Mouse (Mus musculus) liver, embryonic 13.5 days (tissue): ENCODE measurements at regions not wholly inside any gene's neighbourhood (a gene's known extent, or its start where the extent isn't known, plus 50 kb on each side); places are given as distances from the start of the nearest gene placed in this dataset.

Experiments used
- ATAC-seq: fragments of 200-750 bp; cut with Nextera tagmentation; 2 replicates; pipeline ENCODE4 v1.8.0; 2017; ENCODE audit warnings: low read depth, mild to moderate bottlenecking, moderate number of reproducible peaks, moderate library complexity
- DNase-seq: peaks from one replicate; pipeline ENCODE4 v3.0.0; 2022
- H3K27ac ChIP-seq: fragments of 300-500 bp; sonication (generic); 2 replicates; pipeline ENCODE4 v1.5.1; 2015; ENCODE audit warnings: moderate library complexity, mild to moderate bottlenecking, inconsistent platforms
- H3K27me3 ChIP-seq: fragments of 300-500 bp; sonication (generic); 2 replicates; pipeline ENCODE4 v1.6.1; 2015; ENCODE audit warnings: mild to moderate bottlenecking, inconsistent platforms
- H3K36me3 ChIP-seq: fragments of 300-500 bp; sonication (generic); 2 replicates; pipeline ENCODE4 v1.6.1; 2015; ENCODE audit warnings: mild to moderate bottlenecking, inconsistent platforms
- H3K4me1 ChIP-seq: fragments of 300-500 bp; sonication (generic); replicated peaks from 2 replicates; pipeline ENCODE4 v1.6.1; 2015; ENCODE audit warnings: inconsistent platforms
- H3K4me2 ChIP-seq: fragments of 300-500 bp; sonication (generic); 2 replicates; pipeline ENCODE4 v1.6.1; 2015; ENCODE audit warnings: inconsistent platforms, mild to moderate bottlenecking, moderate library complexity
- H3K4me3 ChIP-seq: fragments of 300-500 bp; sonication (generic); replicated peaks from 2 replicates; pipeline ENCODE4 v1.5.1; 2015; ENCODE audit warnings: mild to moderate bottlenecking, inconsistent platforms
- H3K9ac ChIP-seq: fragments of 300-500 bp; sonication (generic); 2 replicates; pipeline ENCODE4 v1.6.1; 2015; ENCODE audit warnings: mild to moderate bottlenecking, inconsistent platforms
- H3K9me3 ChIP-seq: fragments of 300-500 bp; sonication (generic); replicated peaks from 2 replicates; pipeline ENCODE4 v1.6.1; 2016; ENCODE audit warnings: inconsistent platforms
- WGBS: fragments of 180-500 bp; shearing (Covaris S2); methylation state at CpG from one replicate; pipeline ENCODE4 v1.1.7; 2015; ENCODE audit not compliant: insufficient replicate concordance; 5-methylcytosine and 5-hydroxymethylcytosine counted together

GRCm38 (mm10) chr3:121104571-121105407, 66.7 kb downstream of the Rwdd3 start:
- peak; percentile 34 for DNase-seq
- H3K4me2 ChIP-seq = peak overlapping the region; percentile 57
- no peaks in the 10 kb centered on the region for H3K9me3 ChIP-seq
- 0 out of 2 replicates have a peak, but pooled peaks cover 3% of the 10 kb centered on the region for H3K4me1 ChIP-seq
- no peak overlapping the region for H3K9ac ChIP-seq
- H3K4me3 ChIP-seq = peak overlapping the region; percentile 44
- no peak overlapping the region for H3K27ac ChIP-seq
- H3K36me3 ChIP-seq = no peaks in the 10 kb centered on the region
- ATAC-seq = peak; percentile 69
- no peaks in the 10 kb centered on the region for H3K27me3 ChIP-seq
- WGBS = 23% methylated on average over 20 of the region's 20 CpGs

GRCm38 (mm10) chr3:121102871-121103270, 68.6 kb downstream of the Rwdd3 start:
- no peak overlapping the region for H3K27ac ChIP-seq
- no peak overlapping the region for H3K4me2 ChIP-seq
- no peak overlapping the region for H3K4me3 ChIP-seq
- 71% methylated on average over 11 of the region's 11 CpGs for WGBS
- ATAC-seq = no peak
- H3K36me3 ChIP-seq = no peaks in the 10 kb centered on the region
- DNase-seq = no peak
- H3K4me1 ChIP-seq = 0 out of 2 replicates have a peak, but pooled peaks cover 3% of the 10 kb centered on the region
- H3K9ac ChIP-seq = no peak overlapping the region
- no peaks in the 10 kb centered on the region for H3K9me3 ChIP-seq
- H3K27me3 ChIP-seq = no peaks in the 10 kb centered on the region

DNA sequence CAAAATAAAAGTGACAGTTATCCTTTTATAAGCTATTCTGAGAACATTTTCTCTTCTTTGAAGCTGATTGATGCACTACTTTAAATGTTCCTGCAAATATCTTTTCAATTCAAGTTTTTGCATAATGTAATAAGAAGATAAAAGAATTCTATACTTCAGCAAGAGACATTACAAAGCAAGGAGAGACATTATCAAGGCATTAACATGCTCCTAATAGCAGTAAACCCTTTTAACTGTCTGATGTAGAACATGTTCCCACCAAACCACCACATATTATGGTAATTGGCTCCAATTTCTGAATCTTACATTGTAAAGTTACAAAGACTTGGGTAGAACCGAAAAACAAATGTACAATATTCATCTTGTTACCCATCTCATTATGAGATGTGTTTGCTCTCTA, 69.4 kb downstream of the Rwdd3 start:
- H3K27ac ChIP-seq = no peak overlapping the region
- H3K9ac ChIP-seq = no peak overlapping the region
- H3K36me3 ChIP-seq = no peaks in the 10 kb centered on the region
- no peak for DNase-seq
- no peaks in the 10 kb centered on the region for H3K9me3 ChIP-seq
- 77% methylated on average over 1 of the region's 1 CpGs for WGBS
- no peak overlapping the region for H3K4me2 ChIP-seq
- 0 out of 2 replicates have a peak, but pooled peaks cover 3% of the 10 kb centered on the region for H3K4me1 ChIP-seq
- H3K27me3 ChIP-seq = no peaks in the 10 kb centered on the region
- no peak overlapping the region for H3K4me3 ChIP-seq
- ATAC-seq = no peak

GRCm38 (mm10) chr3:121100211-121100860, 71.2 kb downstream of the Rwdd3 start:
- Histone ChIP-seq H3K4me2 (no peak overlapping the region), H3K27ac (no peak overlapping the region), H3K36me3 (no peaks in the 10 kb centered on the region), H3K4me3 (no peak overlapping the region), H3K4me1 (0 out of 2 replicates have a peak, but pooled peaks cover 2% of the 10 kb centered on the region), H3K9ac (no peak overlapping the region), H3K9me3 (no peaks in the 10 kb centered on the region), H3K27me3 (no peaks in the 10 kb centered on the region)
- DNase-seq = no peak
- 69% methylated on average over 8 of the region's 8 CpGs for WGBS
- no peak for ATAC-seq

- H3K36me3 ChIP-seq = no peaks in the 10 kb centered on the region
- WGBS = 38% methylated on average over 6 of the region's 6 CpGs
- no peak for DNase-seq
Observed at GRCm38 (mm10) chr3:121093509-121093908, 78.0 kb downstream of the Rwdd3 start.

DNA sequence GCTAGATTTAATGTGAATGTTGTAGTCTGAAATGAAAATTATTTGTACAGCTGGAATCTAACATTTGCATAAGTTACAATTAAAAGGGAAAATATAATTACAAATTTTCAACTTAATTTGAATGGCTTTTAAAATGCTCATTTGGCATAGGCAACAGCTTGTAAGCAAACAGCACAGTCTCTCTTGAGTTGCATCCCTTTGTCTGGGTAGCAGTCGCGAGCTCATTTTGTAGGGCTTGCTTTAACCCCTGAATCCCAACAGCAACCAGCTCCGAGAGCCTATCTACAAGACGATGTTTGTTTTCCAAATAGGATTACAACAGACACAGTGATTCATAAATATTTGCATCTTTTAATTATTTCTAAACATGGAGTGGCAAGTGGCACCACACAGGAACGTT, 82.8 kb downstream of the Rwdd3 start:
- H3K4me1 ChIP-seq = no peaks in the 10 kb centered on the region
- no peaks in the 10 kb centered on the region for H3K27me3 ChIP-seq
- no peak overlapping the region for H3K4me2 ChIP-seq
- no peak overlapping the region for H3K4me3 ChIP-seq
- no peak overlapping the region for H3K27ac ChIP-seq
- ATAC-seq = no peak
- no peak for DNase-seq
- no peak overlapping the region for H3K9ac ChIP-seq
- H3K36me3 ChIP-seq = no peaks in the 10 kb centered on the region
- H3K9me3 ChIP-seq = no peaks in the 10 kb centered on the region
- WGBS = 58% methylated on average over 5 of the region's 5 CpGs

More at GRCm38 (mm10) chr3:121093509-121093908, 78.0 kb downstream of the Rwdd3 start:
- Histone ChIP-seq H3K27me3 (no peaks in the 10 kb centered on the region), H3K27ac (no peak overlapping the region), H3K9ac (no peak overlapping the region), H3K4me2 (no peak overlapping the region), H3K4me1 (no peaks in the 10 kb centered on the region), H3K4me3 (no peak overlapping the region), H3K9me3 (no peaks in the 10 kb centered on the region)
- no peak for ATAC-seq

GRCm38 (mm10) chr3:121068676-121069075, 102.8 kb downstream of the Rwdd3 start:
- Histone ChIP-seq H3K9ac (no peak overlapping the region), H3K4me1 (no peaks in the 10 kb centered on the region), H3K27ac (no peak overlapping the region), H3K4me3 (no peak overlapping the region), H3K4me2 (no peak overlapping the region), H3K27me3 (no peaks in the 10 kb centered on the region), H3K36me3 (no peaks in the 10 kb centered on the region), H3K9me3 (no peaks in the 10 kb centered on the region; the same call in 1 of the 2 replicates)
- no peak for DNase-seq
- 56% methylated on average over 5 of the region's 5 CpGs for WGBS
- ATAC-seq = no peak

GRCm38 (mm10) chr3:121035904-121036549, 135.5 kb downstream of the Rwdd3 start:
- H3K4me3 ChIP-seq = no peak overlapping the region
- H3K4me2 ChIP-seq = no peak overlapping the region
- H3K36me3 ChIP-seq = no peaks in the 10 kb centered on the region
- no peaks in the 10 kb centered on the region for H3K27me3 ChIP-seq
- no peak overlapping the region for H3K9ac ChIP-seq
- no peaks in the 10 kb centered on the region for H3K9me3 ChIP-seq
- DNase-seq (no peak), ATAC-seq (no peak)
- H3K27ac ChIP-seq = no peak overlapping the region
- 54% methylated on average over 9 of the region's 9 CpGs for WGBS
- H3K4me1 ChIP-seq = no peaks in the 10 kb centered on the region

GRCm38 (mm10) chr3:121025546-121026157, 145.8 kb downstream of the Rwdd3 start:
- Histone ChIP-seq H3K9me3 (no peaks in the 10 kb centered on the region; the same call in 1 of the 2 replicates), H3K9ac (no peak overlapping the region), H3K4me3 (no peak overlapping the region), H3K4me1 (no peaks in the 10 kb centered on the region), H3K36me3 (no peaks in the 10 kb centered on the region), H3K4me2 (no peak overlapping the region), H3K27ac (no peak overlapping the region), H3K27me3 (no peaks in the 10 kb centered on the region)
- WGBS = 55% methylated on average over 9 of the region's 9 CpGs
- no peak for ATAC-seq
- DNase-seq = no peak

DNA sequence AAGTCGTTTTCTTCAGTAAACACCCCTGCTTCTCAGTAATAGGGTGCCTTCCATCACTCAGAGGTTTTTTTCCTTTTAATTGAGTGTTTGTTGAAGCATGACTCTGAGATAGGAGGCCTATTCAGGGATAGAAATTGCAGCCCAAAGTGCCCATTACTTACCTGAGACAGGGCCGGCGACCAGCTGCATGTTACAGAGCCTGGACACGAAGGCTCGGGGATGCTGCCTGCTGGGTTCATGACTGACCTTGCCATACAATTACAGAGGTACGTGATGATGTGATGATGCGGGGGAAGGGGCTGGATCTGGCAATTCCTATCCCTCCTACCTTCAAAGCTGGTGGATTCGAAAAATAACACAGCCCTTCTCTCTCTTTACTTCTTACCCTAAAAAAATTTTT, 146.7 kb downstream of the Rwdd3 start:
- Histone ChIP-seq H3K27me3 (no peaks in the 10 kb centered on the region), H3K36me3 (no peaks in the 10 kb centered on the region), H3K9ac (no peak overlapping the region), H3K27ac (no peak overlapping the region), H3K4me2 (no peak overlapping the region), H3K4me1 (no peaks in the 10 kb centered on the region), H3K4me3 (no peak overlapping the region), H3K9me3 (no peaks in the 10 kb centered on the region)
- ATAC-seq = no peak
- no peak for DNase-seq
- 57% methylated on average over 8 of the region's 8 CpGs for WGBS
